Mouse (Mus musculus) B cell, adult 62 days (primary cell): ENCODE results near the gene Ssmem1. TPM values are rescaled to one million over a fixed set of nuclear protein-coding genes. Genes with fewer than 3 reads are reported as not detected.

Experiments used
- total RNA-seq: library from RNA; stranded (reverse); gene quantifications from 4 replicates; pipeline ENCODE4 v1.2.4, GENCODE M21; 2023

Gene Ssmem1
- 0.81 to 1.8 TPM (median 1.0 TPM) in 3 of 4 replicates, not detected in the other for total RNA-seq

DNA sequence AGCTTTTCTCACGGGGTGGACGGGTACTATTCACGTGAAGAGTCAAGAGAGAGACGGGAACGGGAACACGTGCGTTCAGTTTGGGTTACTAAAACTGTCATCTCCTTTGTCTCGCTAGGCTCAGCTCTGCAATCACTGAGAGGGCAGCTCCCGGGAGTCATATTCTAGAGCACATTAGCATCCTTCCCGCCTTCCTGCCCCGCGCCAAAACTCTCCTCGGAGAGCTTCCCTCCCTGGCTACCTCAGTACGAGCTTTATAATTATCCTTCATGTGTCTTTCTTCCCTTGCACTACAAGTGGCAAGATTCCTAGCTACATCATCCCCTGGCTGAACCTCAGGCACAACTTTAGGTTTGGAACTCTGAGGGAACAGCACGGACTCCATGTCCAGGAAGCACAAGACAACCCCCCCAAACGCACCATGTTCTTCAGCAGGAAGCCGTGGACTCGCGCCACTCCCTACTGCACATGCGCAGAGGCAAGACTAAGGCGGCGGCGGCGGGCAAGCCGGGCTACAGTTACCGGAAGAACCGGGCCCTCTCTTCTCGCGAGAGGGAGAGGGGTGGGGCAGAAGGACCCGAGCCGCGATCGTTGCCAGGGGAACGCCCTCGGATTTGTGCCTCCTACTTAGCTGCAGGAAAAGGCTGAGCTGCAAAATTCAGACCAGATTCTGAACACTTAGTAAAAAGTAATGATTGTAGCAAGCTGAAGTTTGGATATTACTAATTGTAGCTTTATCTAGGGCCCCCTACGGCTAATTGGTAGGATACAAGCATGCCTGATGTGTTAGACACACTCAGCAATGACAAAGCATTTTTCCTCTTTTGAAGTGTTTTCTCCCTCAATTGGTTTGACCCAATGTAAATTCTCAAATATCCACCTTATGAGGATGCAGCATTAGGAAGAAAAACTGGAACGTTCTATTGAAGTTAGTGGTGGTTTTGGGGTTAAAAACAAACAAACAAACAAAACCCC is at the start of gene Ssmem1, which contains the start of gene Tmem209:
Ssmem1 (plus strand) TSS at position 585 of the 975 bp plus-strand sequence.
Tmem209 (minus strand) TSS at position 519 of the 975 bp plus-strand sequence.

DNA sequence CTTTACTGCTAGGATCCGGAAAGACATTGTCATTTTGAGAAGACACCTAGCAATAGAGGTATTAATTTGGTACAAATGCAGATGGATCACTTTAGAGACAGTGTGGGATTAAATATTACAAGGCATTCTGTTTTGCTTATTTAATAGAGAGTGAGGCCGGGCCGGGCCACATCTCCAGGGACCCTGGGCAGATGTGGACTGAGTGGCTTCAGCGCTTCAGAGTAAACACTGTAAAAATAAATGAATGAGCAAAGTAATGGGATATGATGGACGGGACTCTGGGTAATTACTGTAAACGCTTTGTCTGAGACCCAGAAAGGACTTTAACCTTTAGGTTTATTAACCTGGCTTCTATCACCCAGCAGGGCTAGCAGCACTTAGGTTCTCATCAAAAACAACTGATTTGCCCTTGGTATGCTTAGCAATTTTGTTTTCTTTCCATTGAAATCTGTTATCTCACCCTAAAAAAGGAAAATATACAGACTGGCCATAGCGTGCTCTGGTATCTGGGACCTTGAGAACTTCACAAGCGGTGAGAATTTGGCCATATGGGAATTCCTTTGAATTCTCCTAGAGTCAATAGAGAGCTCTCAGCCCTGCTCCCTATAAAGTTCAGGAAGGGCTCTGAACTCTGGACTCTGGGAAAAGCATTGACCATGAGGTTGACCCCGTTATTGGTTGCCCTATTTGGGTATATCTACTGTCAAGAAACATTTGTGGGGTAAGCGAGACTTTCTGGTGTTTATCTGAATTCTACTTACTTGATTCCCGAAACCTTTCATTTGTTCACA is 31.6 kb downstream of the Ssmem1 start, which contains the start of gene Cpa2:
Cpa2 (plus strand) TSS at position 574 of the 791 bp plus-strand sequence.

DNA sequence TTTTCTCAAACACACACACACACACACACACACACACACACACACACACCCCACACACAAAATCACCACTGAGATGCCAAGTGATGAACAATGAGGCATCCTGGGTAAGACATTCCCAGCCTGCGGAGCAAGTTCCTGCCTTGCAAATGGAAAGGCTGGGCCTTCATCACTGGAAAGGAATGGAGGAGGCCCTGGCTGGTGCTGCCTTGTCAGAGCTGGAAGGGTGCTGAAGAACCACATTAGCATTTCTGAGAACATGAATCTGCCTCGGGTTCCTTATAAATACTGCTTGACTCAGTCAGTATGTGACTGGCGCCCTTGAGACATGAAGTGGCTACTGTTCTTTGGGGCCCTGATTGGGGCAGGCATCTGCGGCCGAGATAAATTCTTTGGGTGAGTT is 58.4 kb downstream of the Ssmem1 start, which contains the start of gene Cpa4:
Cpa4 (plus strand) TSS at position 301 of the 400 bp plus-strand sequence.

Other genes starting within 250 kb of the Ssmem1 start
- 105 to 116 TPM (median 106 TPM) in 4 replicates for gene Ube2h, start 205.3 kb upstream of the Ssmem1 start, total RNA-seq
- 29.9 to 43.3 TPM (median 31.1 TPM) in 4 replicates for gene Zc3hc1, start 118.8 kb upstream of the Ssmem1 start, total RNA-seq
- gene Klhdc10, start 108.0 kb upstream of the Ssmem1 start, total RNA-seq: 17.6 to 24.6 TPM (median 18.5 TPM) in 4 replicates
- 32.1 to 35.5 TPM (median 33.7 TPM) in 4 replicates for gene Tmem209, start 66 bp upstream of the Ssmem1 start, total RNA-seq
- gene Cpa2, start 31.7 kb downstream of the Ssmem1 start, total RNA-seq: not detected in 4 replicates
- not detected in 4 replicates for gene Cpa4, start 58.5 kb downstream of the Ssmem1 start, total RNA-seq
- gene Cpa5, start 101.2 kb downstream of the Ssmem1 start, total RNA-seq: not detected in 4 replicates
- 1.6 TPM in 1 of 4 replicates, not detected in the others for gene Cpa1, start 129.4 kb downstream of the Ssmem1 start, total RNA-seq
- 6.6 to 9.6 TPM (median 7.6 TPM) in 4 replicates for gene Cep41, start 183.9 kb downstream of the Ssmem1 start, total RNA-seq
- gene Mest, start 213.7 kb downstream of the Ssmem1 start, total RNA-seq: 0.31 TPM in 1 of 4 replicates, not detected in the others